Mouse (Mus musculus): ENCODE data around the gene Gm49342.
"Not testable (repeated sequence)": the region's sequence is repeated elsewhere in the genome, so short reads cannot be mapped to it uniquely, and the experiment has no call there.

DNA sequence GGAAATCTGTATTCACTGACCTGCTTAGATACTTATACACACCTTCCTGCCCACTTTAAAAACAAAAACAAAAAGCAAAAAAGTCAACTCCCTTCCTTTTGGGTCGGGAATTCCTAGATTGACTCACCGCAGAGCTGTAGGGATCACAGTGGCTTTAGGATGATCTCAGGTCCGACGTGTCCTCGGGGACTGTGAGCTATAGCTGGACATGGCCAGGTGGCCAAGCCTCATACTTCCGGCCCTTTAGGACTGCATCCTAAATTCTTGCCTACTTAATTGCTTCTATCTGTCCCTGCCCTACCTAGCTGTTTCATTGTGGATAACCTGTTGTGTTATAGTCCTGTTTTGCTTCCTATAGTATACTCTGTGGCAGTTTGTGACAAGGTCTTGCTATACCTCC, 764 bp downstream of the Gm49342 start:
- TF ChIP-seq CTCF (IDR thresholded peaks at IDR 0.05; ENCODE audit: control insufficient read depth, insufficient read depth, insufficient read length); USF1 (IDR thresholded peaks at IDR 0.05; ENCODE audit: low read depth); MAX (IDR thresholded peaks at IDR 0.05): not testable (repeated sequence)
